Mouse (Mus musculus) spleen, embryonic (tissue): Measurements from ENCODE around the gene Ccser2.
"Not testable (repeated sequence)": the region's sequence is repeated elsewhere in the genome, so short reads cannot be mapped to it uniquely, and the experiment has no call there.

Source experiments
- CTCF ChIA-PET: fragments of 350-600 bp; sonication (Branson Sonifier 250); formaldehyde crosslinking; loops from one replicate; lab custom pipeline; 2022; lab: Charles Lee

Ccser2 gene

DNA sequence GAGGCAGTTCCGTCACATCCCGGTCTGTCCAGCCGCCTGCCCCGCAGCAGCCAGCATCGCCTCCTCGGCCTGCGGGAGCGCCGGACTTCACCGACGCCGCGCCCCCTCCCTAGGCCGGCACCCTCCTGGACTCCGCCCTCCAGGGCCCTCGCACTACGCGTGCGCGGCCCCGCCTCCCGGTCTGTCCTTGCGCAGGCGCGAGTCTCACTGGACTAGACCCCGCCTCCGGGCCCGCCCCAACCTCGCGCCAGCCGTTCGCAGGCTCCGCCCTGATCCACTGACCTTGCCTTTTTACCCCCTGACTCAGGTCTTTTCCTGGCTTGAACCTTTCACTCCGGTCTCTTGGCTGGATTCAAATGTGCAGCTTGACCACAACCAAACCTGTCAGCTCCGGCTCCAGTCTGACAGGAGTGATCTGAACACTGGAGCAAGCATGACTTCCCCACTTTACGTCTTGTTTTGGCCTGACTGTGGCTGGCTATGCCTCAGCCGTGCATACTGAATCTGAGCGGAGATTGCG is at the start of gene Ccser2:
Gene Ccser2 (minus strand): TSS at position 150 of the 520 bp plus-strand sequence.
- CTCF ChIA-PET: no interaction called here

DNA sequence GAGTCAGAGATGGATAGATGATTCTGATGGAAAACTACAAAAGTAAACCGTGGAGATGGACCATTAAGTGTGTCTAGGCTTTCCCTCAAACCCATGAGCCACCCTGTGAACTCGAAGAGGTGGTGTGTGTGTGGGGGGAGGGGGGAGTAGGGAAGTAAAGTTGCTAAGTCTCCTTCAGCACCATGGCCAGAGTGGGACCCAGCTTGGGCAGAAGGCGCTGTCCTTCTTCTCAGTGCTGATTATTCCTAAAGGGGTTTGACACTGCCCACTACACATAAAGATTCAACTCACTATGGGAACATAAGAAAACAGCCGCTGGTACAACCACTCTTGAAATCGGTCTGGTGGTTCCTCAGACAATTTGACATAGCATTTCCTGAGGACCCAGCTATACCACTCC is 47.3 kb upstream of the Ccser2 start:
- CTCF ChIA-PET: no interaction called here

DNA sequence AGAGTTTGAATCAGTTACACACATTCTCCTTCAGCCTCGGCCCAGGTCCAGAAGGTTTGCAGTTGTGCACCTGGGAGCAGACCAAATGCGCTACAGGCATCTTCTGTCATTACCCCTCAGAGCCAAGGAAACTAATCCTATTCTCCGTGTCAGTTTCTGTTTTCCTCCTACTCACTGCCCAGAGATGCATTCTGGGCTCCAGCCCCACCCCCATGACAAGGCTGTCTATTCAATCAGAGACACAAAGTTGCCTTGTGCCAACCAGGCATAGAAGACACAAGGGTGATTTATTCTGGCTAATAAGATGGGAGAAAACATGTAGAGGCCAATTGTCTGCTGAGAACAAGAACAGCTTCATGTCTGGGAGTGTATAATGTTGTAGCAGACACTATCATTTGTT is 45.1 kb upstream of the Ccser2 start:
- CTCF ChIA-PET: no interaction called here

DNA sequence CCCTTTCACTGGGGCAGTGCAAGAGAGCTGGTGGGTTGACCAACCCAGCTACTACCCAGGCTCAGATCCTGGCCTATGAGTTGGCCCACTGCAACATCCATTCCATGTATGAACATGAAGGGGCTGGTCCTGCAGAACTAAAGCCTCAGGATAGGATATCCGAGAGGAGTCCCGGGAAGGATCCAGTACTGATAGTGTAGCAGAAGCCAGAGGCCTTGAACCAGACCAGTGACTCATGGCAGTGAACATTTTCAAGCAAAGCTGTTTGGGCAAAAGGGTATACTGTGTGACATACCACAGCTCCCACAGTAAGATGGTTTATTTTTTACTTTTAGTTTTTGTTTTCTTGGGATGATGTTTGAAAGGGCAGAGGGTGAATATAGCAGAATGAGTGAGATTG is 41.1 kb upstream of the Ccser2 start:
- CTCF ChIA-PET: no interaction called here

DNA sequence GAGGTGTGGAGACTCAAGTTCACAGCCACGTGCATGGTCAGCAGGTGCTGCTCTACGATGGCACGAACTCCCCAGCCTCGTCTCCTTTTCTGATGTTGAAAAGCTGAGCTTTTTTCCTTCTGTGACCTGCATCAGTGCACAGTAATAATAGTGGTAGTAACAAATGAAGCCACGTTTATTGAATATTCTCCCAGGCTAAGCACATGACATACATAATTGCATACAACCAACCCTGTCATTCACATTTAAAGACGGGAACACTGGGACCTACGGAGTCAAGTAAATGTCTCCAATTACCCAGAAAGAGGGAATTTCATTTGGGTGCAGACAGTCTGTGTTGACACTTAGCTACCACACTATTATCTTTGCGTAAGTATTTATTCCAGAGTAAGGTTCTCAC is 37.9 kb upstream of the Ccser2 start:
- CTCF ChIA-PET: no interaction called here

GRCm38 (mm10) chr14:37005865-37006264 is 37.3 kb upstream of the Ccser2 start:
- CTCF ChIA-PET: interaction anchor here (0.7 kb wide), 1 partner anchor 753 kb away, joined by 3 read pairs; no protein-coding TSS in a partner anchor

DNA sequence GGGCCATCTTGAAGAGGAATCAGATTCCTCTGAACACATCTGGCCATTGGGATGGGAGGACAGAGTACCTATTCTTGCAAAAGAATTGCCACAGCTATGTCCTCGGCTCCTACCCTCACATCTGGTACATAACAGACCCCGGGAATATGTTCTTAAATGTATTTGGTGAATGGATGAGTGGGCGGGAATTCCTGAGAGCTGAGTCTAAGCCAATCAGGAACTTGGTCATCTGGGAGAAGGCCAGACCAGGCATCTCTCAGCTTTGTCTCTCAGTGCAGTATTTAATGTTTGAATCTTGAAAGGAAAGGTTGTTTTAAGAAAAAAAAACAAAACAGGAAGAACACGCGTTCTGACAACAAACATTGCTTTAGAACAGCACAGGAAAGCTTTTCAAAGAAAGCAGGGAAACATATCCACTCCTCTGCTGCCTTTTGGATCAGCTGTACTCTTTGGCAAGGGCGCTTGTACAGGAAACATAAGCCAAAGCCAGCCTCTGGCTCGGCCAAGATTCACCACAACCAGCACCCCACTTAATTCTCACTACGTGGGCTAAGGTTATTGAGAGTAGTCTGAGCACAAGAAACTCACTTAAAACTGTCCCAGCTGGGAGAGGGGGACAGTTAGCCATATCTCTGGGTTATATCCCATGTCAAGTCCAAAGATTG is 35.0 kb upstream of the Ccser2 start:
- CTCF ChIA-PET: no interaction called here

DNA sequence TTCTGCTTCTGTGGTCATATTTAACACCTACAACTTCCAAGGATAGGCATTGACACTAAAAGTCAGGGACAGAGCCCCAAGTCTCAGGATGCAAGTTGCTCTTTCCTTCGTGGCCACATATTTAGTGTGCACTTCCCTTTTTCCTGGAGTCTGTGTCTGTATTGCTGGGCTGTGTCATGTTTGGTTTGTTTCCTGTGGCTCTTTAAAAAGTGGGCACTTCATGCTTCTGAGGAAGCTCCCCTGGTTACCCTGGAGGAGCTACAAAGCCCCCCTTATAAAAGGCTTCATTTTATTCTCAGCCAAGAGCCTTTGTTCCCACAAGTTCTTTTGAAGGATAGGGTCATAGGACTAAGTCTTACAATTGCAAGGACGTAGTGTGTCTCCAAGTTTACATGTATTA is 34.3 kb upstream of the Ccser2 start:
- CTCF ChIA-PET: no interaction called here

- CTCF ChIA-PET: not testable (repeated sequence)
Observed at GRCm38 (mm10) chr14:37000780-37001179, 32.2 kb upstream of the Ccser2 start.

GRCm38 (mm10) chr14:36989784-36990183 is 21.2 kb upstream of the Ccser2 start:
- CTCF ChIA-PET: no interaction called here

GRCm38 (mm10) chr14:36985693-36986092 is 17.1 kb upstream of the Ccser2 start:
- CTCF ChIA-PET: no interaction called here

DNA sequence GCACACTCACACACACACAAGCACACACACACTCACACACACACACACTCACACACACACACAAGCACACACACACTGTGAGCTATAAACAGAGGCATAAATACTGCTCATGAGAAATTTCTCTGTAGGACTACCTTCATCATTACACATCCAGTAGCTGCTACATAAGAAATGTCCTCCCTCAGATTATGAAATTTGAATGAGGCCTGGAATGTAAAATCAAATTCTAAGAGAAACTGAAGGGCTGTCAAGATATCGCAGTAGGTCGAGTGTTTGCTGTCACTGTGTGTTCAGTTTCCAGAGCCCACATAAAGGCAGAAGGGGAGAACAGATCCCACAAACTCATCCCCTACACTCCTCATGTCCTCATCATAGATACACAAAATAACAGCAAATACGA is 6.4 kb upstream of the Ccser2 start:
- CTCF ChIA-PET: no interaction called here

GRCm38 (mm10) chr14:36971211-36971610 is 2.6 kb upstream of the Ccser2 start:
- CTCF ChIA-PET: no interaction called here

DNA sequence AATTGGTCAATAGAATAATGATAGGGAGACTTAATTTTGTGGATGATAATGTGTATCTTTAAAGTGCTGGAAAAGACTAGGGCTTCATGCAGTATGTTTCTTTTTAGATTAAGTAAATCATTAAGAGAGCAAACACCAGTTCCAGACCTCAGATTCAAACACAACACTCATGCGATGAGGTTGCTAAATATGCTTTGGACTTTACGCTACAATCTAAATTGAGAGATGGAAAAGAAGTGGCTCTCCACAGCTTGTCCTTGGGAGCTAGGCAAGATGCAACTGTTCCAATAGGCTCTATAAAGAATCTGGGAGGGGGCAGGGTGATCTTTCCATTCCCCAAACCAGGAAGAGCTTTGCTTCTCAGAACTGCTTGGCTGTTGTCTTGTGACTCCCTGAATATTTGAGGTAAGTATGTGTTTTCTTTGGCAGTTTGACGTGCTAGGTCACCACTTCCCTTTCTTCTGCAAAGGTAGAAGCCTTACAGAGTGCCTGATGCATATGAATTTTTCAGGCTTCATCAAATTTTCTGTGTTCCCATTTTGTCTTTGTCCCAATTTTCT is 1.4 kb upstream of the Ccser2 start:
- CTCF ChIA-PET: no interaction called here

- CTCF ChIA-PET: no interaction called here
Observed at GRCm38 (mm10) chr14:36968076-36968627, 425 bp downstream of the Ccser2 start.

GRCm38 (mm10) chr14:36965421-36965820 is 3.2 kb downstream of the Ccser2 start:
- CTCF ChIA-PET: interaction anchor here (0.7 kb wide), 1 partner anchor 14 kb away, joined by 5 read pairs; no protein-coding TSS in a partner anchor

- CTCF ChIA-PET: interaction anchor here (0.7 kb wide), 1 partner anchor 95 kb away, joined by 21 read pairs; no protein-coding TSS in a partner anchor
Observed at GRCm38 (mm10) chr14:36962477-36962876, 6.1 kb downstream of the Ccser2 start.

GRCm38 (mm10) chr14:36957719-36958118 is 10.9 kb downstream of the Ccser2 start:
- CTCF ChIA-PET: no interaction called here

- CTCF ChIA-PET: interaction anchor here (0.7 kb wide), 1 partner anchor 98 kb away, joined by 3 read pairs; no protein-coding TSS in a partner anchor
Observed at GRCm38 (mm10) chr14:36957261-36957660, 11.3 kb downstream of the Ccser2 start.

- CTCF ChIA-PET: interaction anchor here (0.7 kb wide), 1 partner anchor 99 kb away, joined by 3 read pairs; no protein-coding TSS in a partner anchor
Observed at GRCm38 (mm10) chr14:36956717-36957116, 11.9 kb downstream of the Ccser2 start.

- CTCF ChIA-PET: interaction anchor here (1.0 to 1.1 kb wide), 2 partner anchors 82 to 93 kb away, joined by 3 read pairs; no protein-coding TSS in a partner anchor
Observed at GRCm38 (mm10) chr14:36952687-36953426, 15.7 kb downstream of the Ccser2 start.

DNA sequence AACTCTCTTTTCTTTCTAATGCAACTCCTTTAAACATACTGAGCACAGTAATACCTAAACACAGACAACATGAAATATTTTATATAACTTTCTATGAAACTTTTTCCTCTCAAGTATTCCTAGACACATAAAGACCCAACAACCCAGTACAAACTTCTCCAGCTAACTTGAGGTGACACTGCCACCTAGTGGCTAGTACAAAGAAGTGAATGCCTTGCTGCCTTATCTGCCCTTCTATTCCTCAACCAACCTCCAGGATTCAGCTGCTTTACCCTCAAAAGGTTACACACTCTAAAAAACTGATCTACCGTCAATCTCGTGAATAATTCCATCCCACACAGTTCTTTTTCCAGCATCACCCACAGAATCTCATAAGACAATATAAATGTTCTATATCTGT is 16.4 kb downstream of the Ccser2 start:
- CTCF ChIA-PET: interaction anchor here (1.1 kb wide), 1 partner anchor 82 kb away, joined by 3 read pairs; no protein-coding TSS in a partner anchor
